ENCODE assay signal across 16 mouse cellular contexts in the genomic region with DNA sequence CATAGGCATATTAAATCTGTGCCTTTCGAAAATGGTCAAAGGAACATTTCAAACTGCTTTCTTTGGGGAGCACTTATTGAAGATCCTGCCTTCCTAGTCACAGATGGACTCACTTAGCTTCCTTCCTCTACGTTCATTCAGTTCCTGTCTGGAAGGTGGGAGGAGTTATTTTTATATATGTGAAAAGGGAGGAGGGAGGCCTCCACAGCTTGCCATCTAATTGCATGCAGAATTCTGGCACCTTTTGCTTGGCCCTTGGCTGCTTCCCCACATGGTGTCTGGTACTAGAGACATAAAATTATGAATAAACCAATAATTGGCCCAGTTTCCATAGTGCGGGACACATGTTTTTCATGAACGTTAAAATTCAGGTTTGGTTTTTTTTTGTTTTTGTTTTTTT. TPM values are rescaled to one million over a fixed set of nuclear protein-coding genes. Genes with fewer than 3 reads are reported as not detected.
DNase-seq lines count a peak whose midpoint lies in the region; ATAC-seq lines count a peak whose summit lies in the region.
"Had no signal": no experiment of that assay in that cellular context is flagged by ENCODE, and none has a peak within 500 bp of the region (broad histone marks: within the 10 kb centered on the region; RNA-seq: fewer than 3 reads in every experiment).

No protein-coding gene starts in this region.

- ATAC-seq in inflammation-experienced regulatory T-cells, adult 6 months = no peak
- ATAC-seq: CD4-positive, CD25-positive, alpha-beta regulatory T cell, adult 4 months; Patski had no signal

- DNase-seq in frontal cortex, adult 2 months (ENCODE audit: extremely low spot score in 1 of 2, low spot score in 1 of 2) = peak; percentile 32 to 57
- no peak for DNase-seq in frontal cortex, postnatal 10 days (ENCODE audit: low spot score in 2 of 2)
- peak; percentile 67 for DNase-seq in cerebellum, adult 11 months
- peak; percentile 77 to 78 for DNase-seq in cerebellum, postnatal 36 days
- DNase-seq in layer of hippocampus, postnatal 14 days (ENCODE audit: low spot score in 2 of 2) = peak; percentile 16 to 55
- DNase-seq in heart, postnatal 10 days = no peak
- DNase-seq in neural tube, embryonic 10.5 days (ENCODE audit: extremely low spot score, low spot score) = no peak
- DNase-seq: adrenal gland, postnatal 10 days; thymus, postnatal 4 days had no signal

- intact Hi-C loops in heart, postnatal 10 days (cut with DNase I) = no loop called here

RNA-seq across cellular contexts. Expression of gene 4933416C03Rik, which starts 5.5 kb away (rescaled TPM):
- not detected in 2 replicates for polyA plus RNA-seq in frontal cortex, adult 2 months (2012; rRNA removed)
- total RNA-seq in layer of hippocampus, postnatal 14 days (2021) = not detected
- under 1 TPM in 1 of 3 experiments, not detected in 2; 0.56 TPM for polyA plus RNA-seq in inflammation-experienced regulatory T-cells, adult 6 months (2017; shearing (Covaris generic))
- total RNA-seq in heart, postnatal 10 days (2021) = not detected
- total RNA-seq: adrenal gland, postnatal 10 days had no signal
- polyA plus RNA-seq: heart, embryonic 12.5 days; kidney, embryonic 16.5 days; limb, embryonic 13.5 days; lung, embryonic 16.5 days; Patski had no signal

Comparison
In these comparisons a context has a peak if more than half of its experiments do, and no peak if none do; other contexts are left out.
1. DNase-seq: peak in frontal cortex, adult 2 months (2 of 2), cerebellum, adult 11 months (single experiment), cerebellum, postnatal 36 days (2 of 2) and layer of hippocampus, postnatal 14 days (2 of 2); none in frontal cortex, postnatal 10 days (0 of 2), heart, postnatal 10 days (0 of 2) and neural tube, embryonic 10.5 days (single experiment).